Mouse (Mus musculus): ENCODE measurements around the gene Foxr1.

Gene Foxr1

GRCm38 (mm10) chr9:44440961-44441360, at the start of gene Foxr1:
Gene Foxr1, minus strand, starts transcription at chr9:44441136.
- no peak for DNase-seq (ENCODE audit: low read depth, low spot score)

- no peak for DNase-seq (ENCODE audit: low read depth, low spot score)
Measured at GRCm38 (mm10) chr9:44490086-44490967, 49.4 kb upstream of the Foxr1 start.

GRCm38 (mm10) chr9:44489651-44490085, 48.7 kb upstream of the Foxr1 start:
- peak; percentile 62 for DNase-seq (ENCODE audit: low read depth, low spot score)

GRCm38 (mm10) chr9:44488855-44489381, 48.0 kb upstream of the Foxr1 start:
- DNase-seq (ENCODE audit: low read depth, low spot score) = no peak

GRCm38 (mm10) chr9:44488416-44488815, 47.5 kb upstream of the Foxr1 start:
- no peak for DNase-seq (ENCODE audit: low read depth, low spot score)

- DNase-seq (ENCODE audit: low read depth, low spot score) = no peak
Measured at GRCm38 (mm10) chr9:44487441-44487840, 46.5 kb upstream of the Foxr1 start.

- no peak for DNase-seq (ENCODE audit: low read depth, low spot score)
Measured at GRCm38 (mm10) chr9:44486741-44487421, 45.9 kb upstream of the Foxr1 start.

- no peak for DNase-seq (ENCODE audit: low read depth, low spot score)
Measured at GRCm38 (mm10) chr9:44486335-44486734, 45.4 kb upstream of the Foxr1 start.

- DNase-seq (ENCODE audit: low read depth, low spot score) = no peak
Measured at GRCm38 (mm10) chr9:44485516-44486161, 44.7 kb upstream of the Foxr1 start.

GRCm38 (mm10) chr9:44485105-44485515, 44.2 kb upstream of the Foxr1 start:
- DNase-seq (ENCODE audit: low read depth, low spot score) = no peak

- DNase-seq (ENCODE audit: low read depth, low spot score) = no peak
Measured at GRCm38 (mm10) chr9:44484311-44485104, 43.6 kb upstream of the Foxr1 start.

- DNase-seq (ENCODE audit: low read depth, low spot score) = peak; percentile 70
Measured at GRCm38 (mm10) chr9:44483510-44484044, 42.6 kb upstream of the Foxr1 start.

GRCm38 (mm10) chr9:44483041-44483509, 42.1 kb upstream of the Foxr1 start:
- DNase-seq (ENCODE audit: low read depth, low spot score) = no peak

- peak; percentile 95 for DNase-seq (ENCODE audit: low read depth, low spot score)
Measured at GRCm38 (mm10) chr9:44482552-44482951, 41.6 kb upstream of the Foxr1 start, which contains the start of gene Bcl9l. Gene Bcl9l, plus strand, starts transcription at chr9:44482825.

GRCm38 (mm10) chr9:44482112-44482511, 41.2 kb upstream of the Foxr1 start:
- no peak for DNase-seq (ENCODE audit: low read depth, low spot score)

GRCm38 (mm10) chr9:44479628-44480428, 38.9 kb upstream of the Foxr1 start:
- peak; percentile 86 for DNase-seq (ENCODE audit: low read depth, low spot score)

GRCm38 (mm10) chr9:44478959-44479605, 38.1 kb upstream of the Foxr1 start:
- peak; percentile 91 for DNase-seq (ENCODE audit: low read depth, low spot score)

GRCm38 (mm10) chr9:44478229-44478921, 37.4 kb upstream of the Foxr1 start:
- peak; percentile 94 for DNase-seq (ENCODE audit: low read depth, low spot score)

Measured in forelimb bud, embryonic 11.5 days (tissue).